ENCODE assay signal across 8 mouse cellular contexts in genomic region chr11:70239541-70240279, GRCm38 (mm10). TPM values are rescaled to one million over a fixed set of nuclear protein-coding genes. Genes with fewer than 3 reads are reported as not detected.
A peak's percentile ranks its signal among the peaks of the same experiment; 100 is the strongest.
DNase-seq lines count a peak whose midpoint lies in the region; ATAC-seq and TF ChIP-seq lines count a peak whose summit lies in the region.

Gene Gm21988 (minus strand): TSS chr11:70239830.
Gene Rnasek (minus strand): TSS chr11:70239842.

- TF ChIP-seq CTCF in liver, adult 2 months (IDR thresholded peaks at IDR 0.05; ENCODE audit: low read depth, low read length), result no peak

- DNase-seq in A20 (ENCODE audit: low read depth, low spot score), result peak; percentile 90
- peak; percentile 51 to 60 for DNase-seq in adrenal gland, postnatal 4 days (ENCODE audit: low spot score in 2 of 2)
- peak; percentile 84 for DNase-seq in liver, adult 2 months (ENCODE audit: extremely low read depth, low read depth, low spot score)
- DNase-seq in spleen, postnatal 36 days (ENCODE audit: low spot score in 2 of 2), result peak; percentile 73 to 80

- ATAC-seq in embryonic facial prominence, embryonic 15.5 days (ENCODE audit: insufficient number of reproducible peaks, low FRiP score, low TSS enrichment, low read depth), result peak; percentile 30
- peak; percentile 58 for ATAC-seq in heart, embryonic 12.5 days (ENCODE audit: insufficient number of reproducible peaks, low FRiP score)
- peak; percentile 25 for ATAC-seq in kidney, embryonic 16.5 days (ENCODE audit: low FRiP score, low TSS enrichment)
- peak; percentile 70 for ATAC-seq in monocyte, adult 5-6 weeks (replicated peaks; ENCODE audit: insufficient number of reproducible peaks, low FRiP score, low TSS enrichment, poor library complexity, severe bottlenecking)

- peak within 1 kb of the TSS; percentile 76 for H3K4me3 ChIP-seq in embryonic facial prominence, embryonic 15.5 days (replicated peaks)
- H3K4me3 ChIP-seq in heart, embryonic 12.5 days, result peak within 1 kb of the TSS; percentile 95
- peak within 1 kb of the TSS; percentile 99 for H3K4me3 ChIP-seq in kidney, embryonic 16.5 days (ENCODE audit: low read length)
- H3K4me3 ChIP-seq in liver, adult 2 months (ENCODE audit: insufficient read depth, low read depth, low read length), result peak within 1 kb of the TSS; percentile 95

- peaks cover 12% of the 10 kb centered on the region; the same call in 1 of the 2 replicates for H3K36me3 ChIP-seq in embryonic facial prominence, embryonic 15.5 days
- peaks cover 13% of the 10 kb centered on the region for H3K36me3 ChIP-seq in heart, embryonic 12.5 days
- H3K36me3 ChIP-seq in kidney, embryonic 16.5 days (ENCODE audit: insufficient read depth, low read length), result peaks cover 8% of the 10 kb centered on the region; the same call in 1 of the 2 replicates
- H3K36me3 ChIP-seq in liver, adult 2 months (ENCODE audit: control insufficient read depth, insufficient read depth, low read length), result no peaks in the 10 kb centered on the region

- peaks cover 3% of the 10 kb centered on the region; the same call in 1 of the 2 replicates for H3K79me2 ChIP-seq in liver, adult 2 months (ENCODE audit: control insufficient read depth, insufficient read depth, low read length)

- H3K27ac ChIP-seq in embryonic facial prominence, embryonic 15.5 days (replicated peaks), result peak within 1 kb of the TSS; percentile 95
- H3K27ac ChIP-seq in heart, embryonic 12.5 days (ENCODE audit: poor library complexity, severe bottlenecking), result peak within 1 kb of the TSS; percentile 91
- peak within 1 kb of the TSS; percentile 93 for H3K27ac ChIP-seq in kidney, embryonic 16.5 days (ENCODE audit: low read length)
- H3K27ac ChIP-seq in liver, adult 2 months (replicated peaks; ENCODE audit: insufficient read depth, low read depth, low read length), result peak within 1 kb of the TSS; percentile 87

- WGBS in embryonic facial prominence, embryonic 15.5 days, result under 1% methylated on average over 30 of the region's 35 CpGs
- 0% methylated on average over 32 of the region's 35 CpGs for WGBS in heart, embryonic 12.5 days
- WGBS in kidney, embryonic 16.5 days, result under 1% methylated on average over 34 of the region's 35 CpGs
- WGBS in liver, adult 2 months, result under 1% methylated on average over 35 of the region's 35 CpGs

- peak within 1 kb of the TSS; percentile 91 for H3K4me2 ChIP-seq in embryonic facial prominence, embryonic 15.5 days (replicated peaks)
- peak within 1 kb of the TSS; percentile 94 for H3K4me2 ChIP-seq in heart, embryonic 12.5 days
- peak within 1 kb of the TSS; percentile 96 for H3K4me2 ChIP-seq in kidney, embryonic 16.5 days (replicated peaks; ENCODE audit: low read depth, low read length)

- peak within 1 kb of the TSS; percentile 79 for H3K9ac ChIP-seq in embryonic facial prominence, embryonic 15.5 days
- H3K9ac ChIP-seq in heart, embryonic 12.5 days, result peak within 1 kb of the TSS; percentile 95
- H3K9ac ChIP-seq in kidney, embryonic 16.5 days (replicated peaks; ENCODE audit: low read length), result peak within 1 kb of the TSS; percentile 96
- peak within 1 kb of the TSS; percentile 96 for H3K9ac ChIP-seq in liver, adult 2 months (ENCODE audit: low read depth, low read length)

- H3K9me3 ChIP-seq in embryonic facial prominence, embryonic 15.5 days (replicated peaks), result no peaks in the 10 kb centered on the region
- no peaks in the 10 kb centered on the region for H3K9me3 ChIP-seq in heart, embryonic 12.5 days (replicated peaks)
- no peaks in the 10 kb centered on the region for H3K9me3 ChIP-seq in kidney, embryonic 16.5 days (ENCODE audit: low read length)

- H3K4me1 ChIP-seq in embryonic facial prominence, embryonic 15.5 days, result peaks cover 37% of the 10 kb centered on the region
- H3K4me1 ChIP-seq in heart, embryonic 12.5 days (replicated peaks), result peaks cover 27% of the 10 kb centered on the region
- H3K4me1 ChIP-seq in kidney, embryonic 16.5 days (ENCODE audit: insufficient read depth, low read length), result peaks cover 29% of the 10 kb centered on the region
- H3K4me1 ChIP-seq in liver, adult 2 months (ENCODE audit: control insufficient read depth, insufficient read depth, low read length), result peaks cover 7% of the 10 kb centered on the region

- TF ChIP-seq POLR2A in liver, adult 2 months (IDR thresholded peaks at IDR 0.05; ENCODE audit: extremely low read depth, insufficient read depth, low read length), result peak; percentile 89

- no peaks in the 10 kb centered on the region for H3K27me3 ChIP-seq in embryonic facial prominence, embryonic 15.5 days
- peaks cover 6% of the 10 kb centered on the region for H3K27me3 ChIP-seq in heart, embryonic 12.5 days (replicated peaks)
- no peaks in the 10 kb centered on the region for H3K27me3 ChIP-seq in kidney, embryonic 16.5 days (ENCODE audit: insufficient read depth, low read length)
- H3K27me3 ChIP-seq in liver, adult 2 months (ENCODE audit: control insufficient read depth, insufficient read depth, low read length), result no peaks in the 10 kb centered on the region

RNA-seq across cellular contexts. Expression of gene Gm21988, which starts in this region (rescaled TPM):
- 1 to 10 TPM; 4.5 to 8.1 TPM for total RNA-seq in adrenal gland, postnatal 4 days (2021)
- 9.5 and 12.0 TPM in 2 replicates for polyA plus RNA-seq in embryonic facial prominence, embryonic 15.5 days (2015; fragmentation: Nextera tagmentation; extraction: Ambion mirVana)
- polyA plus RNA-seq in heart, embryonic 12.5 days (2016; fragmentation: Nextera tagmentation; extraction: Ambion mirVana), result 9.0 and 9.5 TPM in 2 replicates
- 10.5 and 11.5 TPM in 2 replicates for polyA plus RNA-seq in kidney, embryonic 16.5 days (2015; fragmentation: Nextera tagmentation; extraction: Ambion mirVana)
- 0.28 and 1.5 TPM in 2 replicates for total RNA-seq in liver, adult 2 months (2014; rRNA removed)
- 5.8 and 6.8 TPM in 2 replicates for polyA plus RNA-seq in liver, adult 2 months (2012; rRNA removed)
- 3.3 to 5.8 TPM in 2 of 3 replicates, not detected in the other for total RNA-seq in monocyte, adult 5-6 weeks (2017)

RNA-seq across cellular contexts. Expression of gene Rnasek, which starts in this region (rescaled TPM):
- 100 to 1,000 TPM; 160 to 164 TPM for total RNA-seq in adrenal gland, postnatal 4 days (2021)
- polyA plus RNA-seq in embryonic facial prominence, embryonic 15.5 days (2015; fragmentation: Nextera tagmentation; extraction: Ambion mirVana), result 231 and 240 TPM in 2 replicates
- 204 and 207 TPM in 2 replicates for polyA plus RNA-seq in heart, embryonic 12.5 days (2016; fragmentation: Nextera tagmentation; extraction: Ambion mirVana)
- polyA plus RNA-seq in kidney, embryonic 16.5 days (2015; fragmentation: Nextera tagmentation; extraction: Ambion mirVana), result 235 and 255 TPM in 2 replicates
- total RNA-seq in liver, adult 2 months (2014; rRNA removed), result 7.7 and 9.3 TPM in 2 replicates
- polyA plus RNA-seq in liver, adult 2 months (2012; rRNA removed), result 158 and 176 TPM in 2 replicates
- 17.5 to 31.1 TPM (median 23.2 TPM) in 3 replicates for total RNA-seq in monocyte, adult 5-6 weeks (2017)

Comparison
In these comparisons a context has a peak if more than half of its experiments do, and no peak if none do; other contexts are left out.
1. Peak in every context shown above with its lines: DNase-seq, ATAC-seq, H3K4me3 ChIP-seq and H3K27ac ChIP-seq.